Mouse (Mus musculus) C2C12 (cell line): Measurements from ENCODE around the gene Batf3.

Experiments
- CTCF ChIP-seq: IDR thresholded peaks from one replicate; pipeline ENCODE4 v1.5.1; 2011; ENCODE audit not compliant: control insufficient read depth, insufficient read depth, insufficient read length
- FOSL1 ChIP-seq: IDR thresholded peaks from one replicate; pipeline ENCODE4 v1.8.0; 2011; ENCODE audit warnings: mild to moderate bottlenecking, low read length; ENCODE audit not compliant: poor library complexity, insufficient read depth, severe bottlenecking
- MAX ChIP-seq: IDR thresholded peaks from one replicate; pipeline ENCODE4 v1.6.1; 2011; ENCODE audit warnings: mild to moderate bottlenecking, control low read depth
- MYOG ChIP-seq: IDR thresholded peaks from one replicate; pipeline ENCODE4 v1.6.1; 2011; ENCODE audit not compliant: control insufficient read depth, insufficient read length; ENCODE audit errors: extremely low read depth
- USF1 ChIP-seq: IDR thresholded peaks from one replicate; pipeline ENCODE4 v1.6.1; 2011; ENCODE audit warnings: low read depth, mild to moderate bottlenecking, control low read depth, moderate library complexity

DNA sequence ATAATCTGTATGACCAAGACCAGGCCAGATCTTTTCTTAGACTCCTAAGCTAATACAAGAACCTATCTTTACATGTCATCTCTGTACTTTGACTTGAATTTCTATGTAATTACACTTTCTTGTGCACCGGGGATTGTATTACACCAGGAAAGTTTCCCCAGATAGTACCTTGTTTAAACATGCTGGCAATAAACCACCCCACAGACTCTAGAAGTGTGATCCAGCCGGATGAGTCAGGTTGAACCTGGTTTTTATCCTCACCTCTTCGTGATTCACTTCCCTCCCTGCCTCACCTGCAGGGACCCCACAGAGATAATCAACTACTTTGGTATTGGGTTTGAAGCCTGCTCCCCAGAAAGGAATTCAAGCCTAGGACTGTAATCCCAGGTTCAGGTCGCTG lies 37.8 kb downstream of the Batf3 start:
- TF ChIP-seq CTCF (no peak), FOSL1 (no peak), MAX (no peak), MYOG (no peak), USF1 (no peak)
